Mouse (Mus musculus): ENCODE results near the gene Lrrtm3.

- TF ChIP-seq POLR2A (IDR thresholded peaks at IDR 0.05; ENCODE audit: low read depth, low read length) (no peak), CTCF (IDR thresholded peaks at IDR 0.05; ENCODE audit: borderline replicate concordance, insufficient read depth, low read length) (no peak)
These were observed 135.7 kb downstream of the Lrrtm3 start for GRCm38 (mm10) chr10:63954308-63954930.

Data from embryonic fibroblast, embryonic 13.5 days (primary cell).